Mouse (Mus musculus) bone marrow macrophage, adult 2 months (primary cell): ENCODE measurements around the gene Jmjd1c.

Experiments
- CTCF ChIP-seq: IDR thresholded peaks from 2 replicates; pipeline ENCODE4 v1.5.1; 2012; ENCODE audit warnings: low read depth, mild to moderate bottlenecking, low read length, moderate library complexity
- POLR2A ChIP-seq: IDR thresholded peaks from 2 replicates; pipeline ENCODE4 v1.6.1; 2012; ENCODE audit warnings: mild to moderate bottlenecking, low read depth, low read length, borderline replicate concordance

- TF ChIP-seq CTCF = no peak
- no peak for TF ChIP-seq POLR2A
These were observed 37.6 kb upstream of the Jmjd1c start for GRCm38 (mm10) chr10:67058297-67058696.
